In the genomic region with DNA sequence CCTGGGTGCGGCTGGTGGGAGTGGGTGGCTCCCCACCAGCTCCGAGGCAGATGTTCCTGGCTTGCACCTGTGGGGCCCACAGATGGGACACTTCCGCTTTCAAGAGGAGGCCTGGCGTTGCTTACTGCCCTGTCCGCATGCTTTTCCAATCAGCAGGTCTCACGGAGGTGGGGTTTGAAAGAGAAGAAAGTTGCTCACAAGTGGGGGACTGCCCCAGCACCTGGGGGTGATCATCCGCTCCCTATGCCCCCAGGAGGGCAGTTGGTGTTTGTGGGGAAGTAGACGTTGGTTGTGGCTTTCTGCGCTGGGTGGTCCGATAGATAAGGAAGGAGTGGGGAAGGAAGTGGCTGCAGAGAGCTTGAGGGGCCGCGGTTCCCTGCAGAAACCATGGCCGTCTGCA, we compare ENCODE assay signal across 12 mouse cellular contexts. TPM values are rescaled to one million over a fixed set of nuclear protein-coding genes. Genes with fewer than 3 reads are reported as not detected.
DNase-seq lines count a peak whose midpoint lies in the region; ATAC-seq and TF ChIP-seq lines count a peak whose summit lies in the region.
"Had no signal": no experiment of that assay in that cellular context is flagged by ENCODE, and none has a peak within 500 bp of the region (broad histone marks: within the 10 kb centered on the region; RNA-seq: fewer than 3 reads in every experiment).

No protein-coding gene starts in this region.

- no peaks in the 10 kb centered on the region for H3K9me3 ChIP-seq in erythroblast, embryonic 14.5 days (ENCODE audit: control insufficient read depth, low read length)
- no peaks in the 10 kb centered on the region for H3K9me3 ChIP-seq in MEL (replicated peaks; ENCODE audit: insufficient read depth, low read length)
- H3K9me3 ChIP-seq in liver, embryonic 16.5 days (replicated peaks; ENCODE audit: control insufficient read depth, low read length), result no peaks in the 10 kb centered on the region
- H3K9me3 ChIP-seq: embryonic facial prominence, embryonic 15.5 days; lung, embryonic 15.5 days had no signal

- TF ChIP-seq EP300 in MEL (IDR thresholded peaks at IDR 0.05; ENCODE audit: low read depth in 1 of 2, low read length in 2 of 2), result no peak

- H3K4me2 ChIP-seq in liver, embryonic 16.5 days (ENCODE audit: low read depth, low read length), result peak overlapping the region; percentile 38
- H3K4me2 ChIP-seq: embryonic facial prominence, embryonic 15.5 days; lung, embryonic 15.5 days had no signal

- peak; percentile 99 for DNase-seq in MEL (ENCODE audit: low read depth, low spot score)
- peak; percentile 92 to 93 for DNase-seq in spleen, postnatal 36 days (ENCODE audit: low spot score in 2 of 2)
- DNase-seq in cerebellum, adult 9-10 months, result no peak
- DNase-seq in ovary, postnatal 36 days (ENCODE audit: low spot score), result no peak
- no peak for DNase-seq in frontal cortex, postnatal 14 days (ENCODE audit: low spot score in 2 of 2)
- DNase-seq: cerebellum, postnatal 10 days had no signal

- ATAC-seq in erythroblast, adult 5-6 weeks (replicated peaks; ENCODE audit: low FRiP score, poor library complexity, severe bottlenecking), result no peak
- peak; percentile 31 for ATAC-seq in liver, embryonic 16.5 days (ENCODE audit: low read depth)
- ATAC-seq: midbrain, embryonic 16.5 days had no signal

- TF ChIP-seq POLR2A in MEL (IDR thresholded peaks at IDR 0.05; ENCODE audit: control insufficient read depth in 1 of 2, insufficient read depth in 1 of 2, low read depth in 1 of 2, low read length in 2 of 2, poor library complexity in 1 of 2), result peak in 1 of 2 experiments; percentile 72; a peak in 1 of 4 replicates

- H3K27ac ChIP-seq in MEL (ENCODE audit: control insufficient read depth, low read depth, low read length), result peak overlapping the region; percentile 92
- peak overlapping the region; percentile 57 for H3K27ac ChIP-seq in liver, embryonic 16.5 days (ENCODE audit: low read length)
- H3K27ac ChIP-seq: embryonic facial prominence, embryonic 15.5 days; lung, embryonic 15.5 days had no signal

- no peak for TF ChIP-seq CTCF in MEL (IDR thresholded peaks at IDR 0.05 in 2 of 3, conservative IDR thresholded peaks at IDR 0.05 in 1 of 3; ENCODE audit: control insufficient read depth in 1 of 3, insufficient read depth in 1 of 3, low read depth in 2 of 3, low read length in 3 of 3, poor library complexity in 1 of 3, severe bottlenecking in 1 of 3)

- peaks cover 78% of the 10 kb centered on the region for H3K4me1 ChIP-seq in erythroblast, embryonic 14.5 days (ENCODE audit: control insufficient read depth)
- peaks cover 25 to 51% of the 10 kb centered on the region in 2 experiments for H3K4me1 ChIP-seq in MEL (ENCODE audit: control insufficient read depth in 1 of 2, insufficient read depth in 2 of 2, low read length in 2 of 2)
- peaks cover 75% of the 10 kb centered on the region for H3K4me1 ChIP-seq in liver, embryonic 16.5 days (ENCODE audit: control insufficient read depth, low read depth, low read length)

- peaks cover 9% of the 10 kb centered on the region for H3K36me3 ChIP-seq in erythroblast, embryonic 14.5 days (ENCODE audit: control insufficient read depth)
- H3K36me3 ChIP-seq in MEL (ENCODE audit: control insufficient read depth in 1 of 2, insufficient read depth in 2 of 2, low read length in 2 of 2), result peaks cover 0 to 40% of the 10 kb centered on the region in 2 experiments; a peak in 2 of 4 replicates
- H3K36me3 ChIP-seq in liver, embryonic 16.5 days (ENCODE audit: control insufficient read depth, insufficient read depth), result no peaks in the 10 kb centered on the region
- H3K36me3 ChIP-seq: embryonic facial prominence, embryonic 15.5 days; lung, embryonic 15.5 days had no signal

- H3K9ac ChIP-seq in MEL (ENCODE audit: control insufficient read depth, low read depth, low read length, poor library complexity, severe bottlenecking), result peak overlapping the region; percentile 92
- peak overlapping the region; percentile 19 for H3K9ac ChIP-seq in liver, embryonic 16.5 days (ENCODE audit: low read depth, low read length)
- H3K9ac ChIP-seq: embryonic facial prominence, embryonic 15.5 days; lung, embryonic 15.5 days had no signal

- peak overlapping the region; percentile 43 for H3K4me3 ChIP-seq in erythroblast, embryonic 14.5 days (replicated peaks)
- H3K4me3 ChIP-seq in MEL (ENCODE audit: control insufficient read depth in 1 of 2, insufficient read depth in 1 of 2, low read depth in 2 of 2, low read length in 2 of 2), result peak overlapping the region in 1 of 2 experiments; percentile 8; a peak in 1 of 4 replicates
- no peak overlapping the region for H3K4me3 ChIP-seq in liver, embryonic 16.5 days (ENCODE audit: low read depth, low read length)
- H3K4me3 ChIP-seq: embryonic facial prominence, embryonic 15.5 days; lung, embryonic 15.5 days had no signal

- TF ChIP-seq RAD21 in MEL (IDR thresholded peaks at IDR 0.05; ENCODE audit: low read depth, low read length), result no peak

- H3K79me2 ChIP-seq in MEL (ENCODE audit: control insufficient read depth, insufficient read depth, low read length, poor library complexity), result peaks cover 41% of the 10 kb centered on the region

- H3K27me3 ChIP-seq in erythroblast, embryonic 14.5 days (ENCODE audit: control insufficient read depth), result peaks cover 41% of the 10 kb centered on the region
- no peaks in the 10 kb centered on the region for H3K27me3 ChIP-seq in MEL (ENCODE audit: control insufficient read depth in 1 of 2, insufficient read depth in 2 of 2, low read length in 2 of 2)
- no peaks in the 10 kb centered on the region for H3K27me3 ChIP-seq in liver, embryonic 16.5 days (ENCODE audit: control insufficient read depth, insufficient read depth, low read depth, low read length)
- H3K27me3 ChIP-seq: lung, embryonic 15.5 days had no signal

- WGBS in liver, embryonic 16.5 days (ENCODE audit: insufficient replicate concordance), result 8% methylated on average over 13 of the region's 13 CpGs

TF ChIP-seq in MEL, 35 proteins besides CTCF, POLR2A, EP300 and RAD21:
- TF ChIP-seq TBP (IDR thresholded peaks at IDR 0.05; ENCODE audit: low read depth, low read length) (peak; percentile 89), UBTF (IDR thresholded peaks at IDR 0.05; ENCODE audit: borderline replicate concordance, insufficient read depth, low read depth, low read length) (no peak), MXI1 (IDR thresholded peaks at IDR 0.05; ENCODE audit: low read depth, low read length) (no peak), TAL1 (IDR thresholded peaks at IDR 0.05; ENCODE audit: low read length) (peak; percentile 98), ZNF384 (IDR thresholded peaks at IDR 0.05; ENCODE audit: low read depth, low read length) (no peak), SMC3 (IDR thresholded peaks at IDR 0.05; ENCODE audit: low read depth, low read length) (no peak), MAZ (IDR thresholded peaks at IDR 0.05; ENCODE audit: low read depth, low read length) (no peak), GATA1 (IDR thresholded peaks at IDR 0.05; ENCODE audit: low read depth, low read length) (peak; percentile 97), ZMIZ1 (IDR thresholded peaks at IDR 0.05; ENCODE audit: low read depth, low read length) (no peak)

RNA-seq across cellular contexts. Expression of a gene that starts 1.7 kb away (rescaled TPM):
- polyA plus RNA-seq in erythroblast, embryonic 14.5 days (2012), result 6.1 and 8.9 TPM in 2 replicates
- total RNA-seq in erythroblast, adult 5-6 weeks (2015; ENCODE audit: low replicate concordance), result 10.9 and 13.1 TPM in 2 replicates
- total RNA-seq in erythroblast, adult 5-6 weeks (2017; ENCODE audit: low replicate concordance), result 10.9 and 13.8 TPM in 2 replicates
- total RNA-seq in MEL (2012; rRNA removed), result 10.5 and 11.1 TPM in 2 replicates
- 100 to 1,000 TPM in 1 of 2 experiments, not detected in 1; 102 TPM for polyA plus RNA-seq in MEL (2012; ENCODE audit: insufficient read depth in 1 of 2, insufficient read length in 2 of 2, low read depth in 1 of 2, low replicate concordance in 2 of 2, missing spikeins in 1 of 2)
- polyA plus RNA-seq in liver, embryonic 16.5 days (2015; fragmentation: Nextera tagmentation; extraction: Ambion mirVana), result 3.1 and 3.3 TPM in 2 replicates

Comparison
In these comparisons a context has a peak if more than half of its experiments do, and no peak if none do; other contexts are left out.
1. DNase-seq: peak in MEL (single experiment) and spleen, postnatal 36 days (2 of 2); none in cerebellum, adult 9-10 months (single experiment), ovary, postnatal 36 days (single experiment) and frontal cortex, postnatal 14 days (0 of 2).